Mouse (Mus musculus) lung, postnatal 0 days (tissue): ENCODE data around the gene Rnf19b.

ENCODE experiments used
- CTCF ChIP-seq: IDR thresholded peaks from 2 replicates; pipeline ENCODE4 v1.5.1; 2016; ENCODE audit warnings: antibody characterized with exemption, mild to moderate bottlenecking
- EP300 ChIP-seq: IDR thresholded peaks from 2 replicates; pipeline ENCODE4 v1.6.1; 2016; ENCODE audit warnings: antibody characterized with exemption, mild to moderate bottlenecking, control low read depth

DNA sequence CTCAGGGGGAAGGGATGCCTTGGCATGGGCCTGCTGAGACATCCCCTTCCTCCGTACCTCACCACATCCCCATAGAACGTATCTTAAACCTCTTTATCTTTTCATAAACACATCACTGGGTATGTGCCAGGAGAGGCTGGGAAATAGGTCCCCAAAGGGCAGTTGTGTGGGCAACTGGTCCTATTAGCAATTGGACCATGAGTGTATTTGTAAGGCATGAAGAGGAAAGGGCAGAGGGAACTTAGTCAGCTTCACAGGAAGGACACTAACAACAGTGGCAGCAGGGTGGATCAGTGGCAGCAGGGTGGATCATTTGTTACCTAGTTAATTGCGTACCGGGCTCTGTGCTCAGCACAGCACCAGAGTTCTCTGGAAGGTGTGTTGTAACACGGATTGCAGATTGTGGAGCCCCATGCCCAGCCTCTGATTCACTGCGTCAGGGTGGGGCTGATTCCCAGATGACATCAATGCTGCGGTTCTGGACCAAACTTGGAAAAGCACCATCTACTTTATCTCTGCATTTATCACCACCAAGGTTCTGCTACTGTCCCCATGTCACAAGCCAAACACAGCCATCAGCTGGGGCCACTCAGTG is 22.1 kb upstream of the Rnf19b start:
- TF ChIP-seq CTCF (no peak), EP300 (no peak)
